Mouse (Mus musculus): ENCODE results near the gene Ubn2.
"Not testable (repeated sequence)": the region's sequence is repeated elsewhere in the genome, so short reads cannot be mapped to it uniquely, and the experiment has no call there.

Gene Ubn2

GRCm38 (mm10) chr6:38533428-38534405 is 100.0 kb downstream of the Ubn2 start, which contains the start of gene Fmc1:
Fmc1 (plus strand) TSS chr6:38533502.
- peak; percentile 98 to 99 for DNase-seq (ENCODE audit: low spot score in 2 of 2)

GRCm38 (mm10) chr6:38534640-38535365 is 101.1 kb downstream of the Ubn2 start:
- peak; percentile 91 to 94 for DNase-seq (ENCODE audit: low spot score in 2 of 2)

GRCm38 (mm10) chr6:38535366-38535690 is 101.6 kb downstream of the Ubn2 start:
- no peak for DNase-seq (ENCODE audit: low spot score in 2 of 2)

GRCm38 (mm10) chr6:38535788-38536187 is 102.0 kb downstream of the Ubn2 start:
- no peak for DNase-seq (ENCODE audit: low spot score in 2 of 2)

GRCm38 (mm10) chr6:38544141-38544540 is 110.4 kb downstream of the Ubn2 start:
- DNase-seq (ENCODE audit: low spot score in 2 of 2), result not testable (repeated sequence)

GRCm38 (mm10) chr6:38547005-38547404 is 113.3 kb downstream of the Ubn2 start:
- not testable (repeated sequence) for DNase-seq (ENCODE audit: low spot score in 2 of 2)

GRCm38 (mm10) chr6:38547707-38548106 is 114.0 kb downstream of the Ubn2 start:
- no peak for DNase-seq (ENCODE audit: low spot score in 2 of 2)

GRCm38 (mm10) chr6:38548595-38548994 is 114.8 kb downstream of the Ubn2 start:
- DNase-seq (ENCODE audit: low spot score in 2 of 2), result not testable (repeated sequence)

GRCm38 (mm10) chr6:38549840-38550239 is 116.1 kb downstream of the Ubn2 start:
- DNase-seq (ENCODE audit: low spot score in 2 of 2), result not testable (repeated sequence)

- DNase-seq (ENCODE audit: low spot score in 2 of 2), result no peak
These were observed 116.7 kb downstream of the Ubn2 start for GRCm38 (mm10) chr6:38550250-38551061.

GRCm38 (mm10) chr6:38551062-38551988 is 117.6 kb downstream of the Ubn2 start, which contains the start of gene Luc7l2:
Luc7l2 (plus strand) TSS chr6:38551334.
- peak; percentile 96 for DNase-seq (ENCODE audit: low spot score in 2 of 2)

- peak; percentile 97 for DNase-seq (ENCODE audit: low spot score in 2 of 2)
These were observed 118.4 kb downstream of the Ubn2 start for GRCm38 (mm10) chr6:38551989-38552635.

- DNase-seq (ENCODE audit: low spot score in 2 of 2), result no peak
These were observed 118.9 kb downstream of the Ubn2 start for GRCm38 (mm10) chr6:38552636-38553000.

All from frontal cortex, postnatal 10 days (tissue).